ENCODE assay signal across 19 mouse cellular contexts in the genomic region with DNA sequence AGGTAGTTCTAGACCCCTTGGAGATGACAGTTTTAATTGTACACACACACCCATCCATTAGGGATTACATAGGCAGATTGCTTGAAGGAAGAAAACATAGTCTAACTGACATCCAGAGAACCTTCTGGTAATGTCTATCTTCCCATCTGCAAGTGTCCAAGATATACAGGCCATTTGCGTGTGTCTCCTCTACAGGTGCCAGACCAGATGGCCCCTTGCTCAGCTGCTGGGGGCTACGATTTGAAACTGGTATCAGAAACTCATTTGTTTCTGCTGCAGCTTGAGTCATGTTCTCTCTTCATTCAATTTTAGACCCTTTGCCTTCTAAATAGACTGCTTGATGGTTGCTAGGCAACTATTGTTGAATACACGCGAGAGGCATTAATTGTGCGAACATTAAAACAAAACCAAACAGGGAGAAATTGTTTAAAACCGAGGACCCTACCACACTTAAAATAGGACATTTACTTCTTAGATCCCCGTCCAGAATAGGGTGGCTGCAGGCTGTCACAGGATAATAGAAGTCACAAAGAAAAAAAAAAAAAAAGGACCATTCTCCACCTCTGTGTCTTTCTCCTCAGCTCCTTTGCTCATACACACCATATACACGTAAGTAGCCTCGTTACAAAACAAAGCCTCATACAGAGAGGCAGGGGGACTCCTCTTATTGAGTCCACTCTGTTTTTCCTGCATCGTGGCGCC.
DNase-seq lines count a peak whose midpoint lies in the region; ATAC-seq and TF ChIP-seq lines count a peak whose summit lies in the region.
"Had no signal": no experiment of that assay in that cellular context is flagged by ENCODE, and none has a peak within 500 bp of the region (broad histone marks: within the 10 kb centered on the region; RNA-seq: fewer than 3 reads in every experiment).

No protein-coding gene starts in this region.

- peak overlapping the region; percentile 42 for H3K4me2 ChIP-seq in forebrain, postnatal 0 days (ENCODE audit: low read depth)
- peak overlapping the region; percentile 31 for H3K4me2 ChIP-seq in hindbrain, postnatal 0 days (ENCODE audit: low read depth, low read length)
- H3K4me2 ChIP-seq in neural tube, embryonic 13.5 days, result peak overlapping the region; percentile 22; the same call in 1 of the 2 replicates
- H3K4me2 ChIP-seq: heart, embryonic 11.5 days; kidney, embryonic 15.5 days; liver, embryonic 11.5 days had no signal

- no peak for DNase-seq in layer of hippocampus, adult 2 months (ENCODE audit: low spot score in 2 of 2)
- DNase-seq in layer of hippocampus, adult 9-11 months, result no peak
- DNase-seq in forebrain, postnatal 0 days, result peak; percentile 59
- peak; percentile 57 for DNase-seq in hindbrain, postnatal 0 days (ENCODE audit: low spot score)
- DNase-seq in gastrocnemius, adult 8-10 months (ENCODE audit: low spot score in 2 of 2), result no peak
- DNase-seq in MN1 (ENCODE audit: low spot score), result no peak
- DNase-seq: cerebellum, adult 11-12 months; heart, postnatal 14 days; lung, adult 2 months had no signal

- no peaks in the 10 kb centered on the region for H3K9me3 ChIP-seq in forebrain, postnatal 0 days (ENCODE audit: low read length)
- H3K9me3 ChIP-seq in hindbrain, postnatal 0 days (ENCODE audit: low read length), result no peaks in the 10 kb centered on the region
- 0 out of 2 replicates have a peak, but pooled peaks cover 8% of the 10 kb centered on the region for H3K9me3 ChIP-seq in neural tube, embryonic 13.5 days
- H3K9me3 ChIP-seq: kidney, embryonic 15.5 days; limb, embryonic 10.5 days had no signal

- 10% methylated on average over 11 of the region's 11 CpGs for WGBS in forebrain, postnatal 0 days
- 17% methylated on average over 11 of the region's 11 CpGs for WGBS in hindbrain, postnatal 0 days
- WGBS in neural tube, embryonic 13.5 days, result 31% methylated on average over 11 of the region's 11 CpGs

- no peak overlapping the region for H3K9ac ChIP-seq in forebrain, postnatal 0 days
- H3K9ac ChIP-seq in hindbrain, postnatal 0 days (replicated peaks; ENCODE audit: low read length), result no peak overlapping the region
- 0 out of 2 replicates have a peak overlapping the region, but pooled peaks have one; percentile 0 for H3K9ac ChIP-seq in neural tube, embryonic 13.5 days
- H3K9ac ChIP-seq: kidney, embryonic 15.5 days had no signal

- H3K27me3 ChIP-seq in forebrain, postnatal 0 days (ENCODE audit: insufficient read depth, low read length), result no peaks in the 10 kb centered on the region
- no peaks in the 10 kb centered on the region for H3K27me3 ChIP-seq in hindbrain, postnatal 0 days (ENCODE audit: insufficient read depth, low read length)
- H3K27me3 ChIP-seq in neural tube, embryonic 13.5 days, result no peaks in the 10 kb centered on the region
- H3K27me3 ChIP-seq: kidney, embryonic 15.5 days had no signal

- peak overlapping the region; percentile 66 for H3K27ac ChIP-seq in layer of hippocampus, adult 2 months
- peak overlapping the region; percentile 23; the same call in 1 of the 2 replicates for H3K27ac ChIP-seq in forebrain, postnatal 0 days (ENCODE audit: low read depth, low read length)
- H3K27ac ChIP-seq in hindbrain, postnatal 0 days, result peak overlapping the region; percentile 22; the same call in 1 of the 2 replicates
- no peak overlapping the region for H3K27ac ChIP-seq in neural tube, embryonic 13.5 days (replicated peaks)
- H3K27ac ChIP-seq: kidney, embryonic 15.5 days; limb, embryonic 10.5 days; macrophage had no signal

- H3K4me1 ChIP-seq in forebrain, postnatal 0 days (ENCODE audit: insufficient read depth), result peaks cover 11% of the 10 kb centered on the region; the same call in 1 of the 2 replicates
- H3K4me1 ChIP-seq in hindbrain, postnatal 0 days (ENCODE audit: insufficient read depth, low read length), result peaks cover 12% of the 10 kb centered on the region
- H3K4me1 ChIP-seq in neural tube, embryonic 13.5 days (replicated peaks), result peaks cover 31% of the 10 kb centered on the region

- TF ChIP-seq CTCF in layer of hippocampus, adult 2 months (conservative IDR thresholded peaks at IDR 0.05), result no peak
- TF ChIP-seq CTCF in forebrain, postnatal 0 days (IDR thresholded peaks at IDR 0.05; ENCODE audit: low read depth), result no peak
- no peak for TF ChIP-seq CTCF in hindbrain, postnatal 0 days (IDR thresholded peaks at IDR 0.05; ENCODE audit: low read depth)

- no peaks in the 10 kb centered on the region for H3K36me3 ChIP-seq in forebrain, postnatal 0 days (ENCODE audit: insufficient read depth)
- H3K36me3 ChIP-seq in hindbrain, postnatal 0 days (ENCODE audit: insufficient read depth, low read length), result no peaks in the 10 kb centered on the region
- 0 out of 2 replicates have a peak, but pooled peaks cover 6% of the 10 kb centered on the region for H3K36me3 ChIP-seq in neural tube, embryonic 13.5 days
- H3K36me3 ChIP-seq: G1E had no signal

- H3K4me3 ChIP-seq in layer of hippocampus, adult 2 months, result peak overlapping the region; percentile 31; the same call in 1 of the 2 replicates
- H3K4me3 ChIP-seq in forebrain, postnatal 0 days (ENCODE audit: low read depth, low read length), result peak overlapping the region; percentile 18
- no peak overlapping the region for H3K4me3 ChIP-seq in hindbrain, postnatal 0 days (ENCODE audit: low read length)
- no peak overlapping the region for H3K4me3 ChIP-seq in neural tube, embryonic 13.5 days
- H3K4me3 ChIP-seq: erythroblast, embryonic 14.5 days; kidney, embryonic 15.5 days; limb, embryonic 10.5 days had no signal

- ATAC-seq in forebrain, postnatal 0 days, result peak; percentile 76
- no peak; the same call in 1 of the 2 replicates for ATAC-seq in hindbrain, postnatal 0 days
- peak; percentile 21; the same call in 1 of the 2 replicates for ATAC-seq in neural tube, embryonic 13.5 days (ENCODE audit: low read depth)
- no peak for ATAC-seq in megakaryocyte, adult 5-6 weeks (ENCODE audit: poor library complexity, severe bottlenecking)
- ATAC-seq: intestine, embryonic 16.5 days had no signal

Comparison
In these comparisons a context has a peak if more than half of its experiments do, and no peak if none do; other contexts are left out.
1. DNase-seq: peak in forebrain, postnatal 0 days (single experiment) and hindbrain, postnatal 0 days (single experiment); none in layer of hippocampus, adult 2 months (0 of 2), layer of hippocampus, adult 9-11 months (single experiment), gastrocnemius, adult 8-10 months (0 of 2) and MN1 (single experiment).
2. H3K4me3 ChIP-seq: peak in layer of hippocampus, adult 2 months (single experiment) and forebrain, postnatal 0 days (single experiment); none in hindbrain, postnatal 0 days (single experiment) and neural tube, embryonic 13.5 days (single experiment).
3. ATAC-seq: peak in forebrain, postnatal 0 days (single experiment) and neural tube, embryonic 13.5 days (single experiment); none in hindbrain, postnatal 0 days (single experiment) and megakaryocyte, adult 5-6 weeks (single experiment).
4. Peak in every context shown above with its lines, with median percentiles within 50 percentile points of each other: H3K4me2 ChIP-seq.